Mouse (Mus musculus): Measurements from ENCODE around the gene Agap1. TPM values are rescaled to one million over a fixed set of nuclear protein-coding genes. Genes with fewer than 3 reads are reported as not detected.
A peak's percentile ranks its signal among the peaks of the same experiment; 100 is the strongest.

Agap1 gene
- polyA plus RNA-seq, 1 experiment from 2014 or later: 74.8 TPM

DNA sequence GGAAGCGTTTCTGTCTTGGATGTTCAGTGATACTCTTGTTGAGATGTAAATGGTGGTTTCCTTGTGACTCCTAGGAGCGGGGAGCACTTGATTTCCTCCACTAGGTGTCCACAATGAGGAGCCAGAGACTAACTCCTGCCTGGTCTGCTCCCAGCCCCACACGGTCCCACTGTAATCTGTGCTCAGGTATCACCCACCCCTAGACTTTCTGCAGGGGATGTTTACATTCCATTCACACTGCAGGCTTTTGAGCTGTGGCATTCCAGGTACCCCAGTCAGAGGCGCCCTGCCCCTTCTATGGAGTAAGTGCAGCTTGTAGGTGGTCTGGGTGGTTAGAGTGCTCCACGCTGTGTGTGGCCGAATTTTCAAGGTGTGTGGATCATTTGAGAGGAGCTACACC is 218.5 kb downstream of the Agap1 start:
- H3K27ac ChIP-seq: no peak overlapping the region
- H3K27me3 ChIP-seq: no peaks in the 10 kb centered on the region
- no peak for ATAC-seq (ENCODE audit: low FRiP score)
- H3K4me1 ChIP-seq: peaks cover 45% of the 10 kb centered on the region
- H3K4me3 ChIP-seq: no peak overlapping the region
- WGBS: 87% methylated on average over 6 of the region's 6 CpGs
- no peak overlapping the region for H3K4me2 ChIP-seq (replicated peaks)
- peaks cover 27% of the 10 kb centered on the region for H3K36me3 ChIP-seq
- H3K9me3 ChIP-seq (replicated peaks): no peaks in the 10 kb centered on the region
- H3K9ac ChIP-seq: no peak overlapping the region

DNA sequence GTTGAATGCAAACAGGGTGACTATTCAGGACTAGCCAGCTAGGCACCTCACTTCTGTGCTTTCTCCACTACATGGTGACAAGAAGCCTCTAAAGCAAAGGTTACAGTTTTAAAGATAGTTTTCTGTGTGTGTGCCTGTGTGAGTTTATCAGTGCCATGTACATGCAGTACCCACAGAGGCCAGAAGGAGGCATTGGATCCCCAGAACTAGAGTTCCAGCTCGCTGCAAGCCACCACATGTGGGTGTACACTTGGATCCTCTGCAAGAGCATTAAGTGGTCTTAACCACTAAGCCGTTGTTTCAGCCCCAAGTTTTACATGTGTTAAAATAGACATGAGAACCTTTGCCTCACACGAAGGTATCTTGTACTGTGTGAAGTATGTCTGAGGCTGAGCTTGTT is 219.1 kb downstream of the Agap1 start:
- Histone ChIP-seq H3K9me3 (replicated peaks) (no peaks in the 10 kb centered on the region), H3K9ac (no peak overlapping the region), H3K36me3 (peaks cover 27% of the 10 kb centered on the region), H3K4me2 (replicated peaks) (no peak overlapping the region), H3K4me3 (no peak overlapping the region), H3K27me3 (no peaks in the 10 kb centered on the region), H3K4me1 (peaks cover 41% of the 10 kb centered on the region), H3K27ac (no peak overlapping the region)
- ATAC-seq (ENCODE audit: low FRiP score): no peak
- 97% methylated on average over 3 of the region's 3 CpGs for WGBS

DNA sequence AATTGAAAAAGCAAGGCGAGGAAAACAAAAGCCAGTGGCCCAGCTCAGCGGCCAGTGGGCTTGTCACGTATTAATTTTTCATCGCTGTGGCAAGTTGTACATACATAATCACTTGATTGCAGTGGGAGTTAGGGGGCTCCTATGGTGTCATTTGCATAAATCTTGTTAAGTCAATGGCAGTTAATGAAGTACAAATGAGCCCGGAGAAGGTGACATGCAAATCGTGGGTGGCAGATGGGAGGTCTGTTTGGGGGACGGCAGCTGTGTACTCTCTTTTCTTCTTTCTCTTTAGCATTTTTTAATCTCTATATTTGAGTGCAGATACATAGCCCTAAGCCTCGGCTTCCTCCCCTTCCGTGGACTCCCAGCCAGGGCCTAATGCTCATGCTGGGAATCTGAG is 220.1 kb downstream of the Agap1 start:
- 46% methylated on average over 9 of the region's 9 CpGs for WGBS
- peak overlapping the region; percentile 53; the same call in 1 of the 2 replicates for H3K27ac ChIP-seq
- H3K36me3 ChIP-seq: peaks cover 26% of the 10 kb centered on the region
- H3K4me1 ChIP-seq: peaks cover 35% of the 10 kb centered on the region
- no peak overlapping the region for H3K4me3 ChIP-seq
- H3K9ac ChIP-seq: no peak overlapping the region
- H3K27me3 ChIP-seq: no peaks in the 10 kb centered on the region
- H3K9me3 ChIP-seq (replicated peaks): no peaks in the 10 kb centered on the region
- H3K4me2 ChIP-seq (replicated peaks): no peak overlapping the region
- peak; percentile 44; the same call in 1 of the 2 replicates for ATAC-seq (ENCODE audit: low FRiP score)

DNA sequence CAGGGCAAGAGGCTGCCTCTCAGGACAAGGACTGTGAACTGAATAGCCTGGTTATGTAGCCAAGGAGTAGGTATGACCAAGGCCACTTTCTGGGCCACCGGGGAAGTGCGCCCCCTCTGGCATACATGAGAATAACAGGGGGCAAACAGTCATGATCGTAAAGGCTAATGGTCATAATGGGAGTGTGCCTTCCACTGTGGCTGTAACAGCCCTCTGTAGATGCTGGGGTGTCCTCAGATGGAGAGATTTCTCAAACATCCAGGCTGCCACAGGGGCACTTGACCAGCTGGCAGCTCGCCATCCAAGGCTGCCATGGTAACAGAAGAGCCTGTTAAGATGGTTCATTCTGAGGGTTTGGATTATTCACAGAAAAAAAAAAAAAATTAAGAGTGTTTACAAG is 221.8 kb downstream of the Agap1 start:
- no peak overlapping the region for H3K4me3 ChIP-seq
- ATAC-seq (ENCODE audit: low FRiP score): no peak
- no peak overlapping the region for H3K4me2 ChIP-seq (replicated peaks)
- H3K9me3 ChIP-seq (replicated peaks): no peaks in the 10 kb centered on the region
- peaks cover 22% of the 10 kb centered on the region for H3K4me1 ChIP-seq
- no peaks in the 10 kb centered on the region for H3K27me3 ChIP-seq
- WGBS: 71% methylated on average over 4 of the region's 4 CpGs
- no peak overlapping the region for H3K9ac ChIP-seq
- H3K36me3 ChIP-seq: peaks cover 23% of the 10 kb centered on the region
- no peak overlapping the region for H3K27ac ChIP-seq

DNA sequence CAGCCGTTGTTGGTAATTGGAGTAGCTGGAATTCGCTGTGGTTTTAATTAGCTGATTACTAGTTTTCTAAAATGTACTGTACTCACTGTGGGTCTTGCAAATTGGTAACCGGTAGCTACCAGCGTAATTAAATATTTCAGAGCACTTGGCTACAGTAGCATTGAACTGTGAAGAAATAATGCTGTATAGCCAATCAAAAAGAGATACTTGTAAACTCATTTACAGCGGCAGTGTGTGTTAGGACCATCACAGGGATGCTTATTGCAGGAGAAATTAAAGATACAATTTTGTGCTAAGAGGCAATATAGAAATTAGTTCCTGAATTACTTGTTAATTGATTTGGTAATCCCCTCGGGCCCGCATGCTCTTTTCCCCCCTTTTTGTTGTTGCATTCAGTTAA is 226.1 kb downstream of the Agap1 start:
- WGBS: 83% methylated on average over 7 of the region's 7 CpGs
- Histone ChIP-seq H3K27me3 (no peaks in the 10 kb centered on the region), H3K9me3 (replicated peaks) (0 out of 2 replicates have a peak, but pooled peaks cover 4% of the 10 kb centered on the region), H3K36me3 (peaks cover 22% of the 10 kb centered on the region), H3K4me3 (no peak overlapping the region), H3K4me2 (replicated peaks) (no peak overlapping the region), H3K9ac (no peak overlapping the region), H3K27ac (no peak overlapping the region), H3K4me1 (peaks cover 6% of the 10 kb centered on the region; the same call in 1 of the 2 replicates)
- ATAC-seq (ENCODE audit: low FRiP score): no peak

DNA sequence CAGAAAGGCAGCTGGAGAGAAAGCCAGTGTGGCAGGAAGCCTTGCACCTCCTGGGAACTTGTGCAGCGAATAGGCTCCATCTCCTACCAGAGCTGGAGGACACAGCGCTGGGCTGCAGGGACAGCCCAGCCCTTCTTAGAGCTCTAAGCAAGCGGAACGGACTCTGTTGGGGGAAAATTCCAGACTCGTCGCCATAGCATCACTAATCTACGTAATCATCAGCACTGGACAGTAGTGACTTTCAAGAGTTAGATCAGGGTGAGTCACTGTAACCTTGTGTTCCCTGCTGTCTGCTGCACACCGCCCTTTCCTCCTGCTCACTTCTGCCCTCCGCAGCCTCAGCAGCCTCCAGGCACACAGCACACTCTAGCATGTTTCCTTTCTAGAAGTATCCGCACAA is 234.3 kb downstream of the Agap1 start:
- Histone ChIP-seq H3K4me3 (no peak overlapping the region), H3K4me1 (peaks cover 42% of the 10 kb centered on the region), H3K9ac (no peak overlapping the region), H3K27ac (peak overlapping the region; percentile 52; the same call in 1 of the 2 replicates), H3K36me3 (peaks cover 23% of the 10 kb centered on the region), H3K9me3 (replicated peaks) (peaks cover 8% of the 10 kb centered on the region; the same call in 1 of the 2 replicates), H3K27me3 (0 out of 2 replicates have a peak, but pooled peaks cover 7% of the 10 kb centered on the region), H3K4me2 (replicated peaks) (no peak overlapping the region)
- peak; percentile 66; the same call in 1 of the 2 replicates for ATAC-seq (ENCODE audit: low FRiP score)
- 39% methylated on average over 10 of the region's 10 CpGs for WGBS

DNA sequence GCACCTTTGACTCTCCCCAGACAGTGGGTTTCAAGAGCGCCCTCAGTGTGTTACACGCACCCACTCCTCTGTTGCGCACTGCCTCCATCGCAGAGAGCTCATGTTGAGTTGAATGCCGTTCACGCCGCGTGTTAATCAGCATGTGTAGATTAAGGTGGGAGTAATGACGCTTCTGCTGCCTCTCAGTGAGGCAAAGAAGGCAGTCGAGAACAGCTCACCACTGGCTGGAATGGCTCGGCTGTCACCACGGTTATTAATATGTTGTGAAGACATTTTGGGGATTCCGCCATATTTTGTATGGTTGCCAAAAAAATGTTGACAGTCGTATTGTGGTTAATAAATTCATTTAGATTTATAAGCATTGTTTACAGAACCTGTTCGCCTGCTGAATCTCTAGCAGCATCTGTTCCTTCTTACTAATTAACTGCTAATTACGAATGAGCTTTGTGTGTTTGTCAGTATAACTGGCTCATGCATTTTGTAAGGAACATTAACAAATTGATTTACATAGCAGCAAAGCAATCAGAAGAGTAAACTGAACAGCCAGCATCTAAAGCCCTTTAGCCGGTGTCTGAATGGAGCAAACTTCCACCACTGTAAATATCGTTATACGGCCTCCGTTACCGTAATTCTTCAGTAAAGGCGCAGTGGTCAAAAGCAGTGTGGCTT is 235.1 kb downstream of the Agap1 start:
- H3K4me2 ChIP-seq (replicated peaks): no peak overlapping the region
- H3K27me3 ChIP-seq: 0 out of 2 replicates have a peak, but pooled peaks cover 7% of the 10 kb centered on the region
- peak overlapping the region; percentile 52; the same call in 1 of the 2 replicates for H3K27ac ChIP-seq
- ATAC-seq (ENCODE audit: low FRiP score): peak; percentile 41
- H3K4me3 ChIP-seq: no peak overlapping the region
- peaks cover 42% of the 10 kb centered on the region for H3K4me1 ChIP-seq
- H3K9ac ChIP-seq: no peak overlapping the region
- H3K36me3 ChIP-seq: peaks cover 17% of the 10 kb centered on the region
- WGBS: 80% methylated on average over 22 of the region's 22 CpGs
- H3K9me3 ChIP-seq (replicated peaks): peaks cover 8% of the 10 kb centered on the region; the same call in 1 of the 2 replicates

DNA sequence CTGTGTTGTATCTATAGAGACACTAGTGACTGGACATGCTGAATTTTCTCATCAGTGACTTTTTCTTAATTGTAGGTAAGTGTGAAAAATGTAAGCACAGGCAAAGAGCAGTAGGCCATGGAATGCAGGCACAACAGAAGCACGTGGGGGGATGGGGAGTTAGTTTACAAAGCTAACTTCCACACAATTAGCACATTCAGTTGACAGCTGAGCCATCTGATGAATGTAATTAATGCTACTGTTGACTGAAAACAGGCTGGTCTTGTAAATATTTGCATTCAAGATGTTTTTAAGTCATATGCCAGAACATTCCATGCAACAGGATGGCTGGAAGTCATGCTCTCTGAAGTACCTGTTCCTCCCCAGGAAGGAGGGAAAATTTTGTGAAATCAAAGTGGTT is 236.5 kb downstream of the Agap1 start:
- no peak overlapping the region for H3K4me3 ChIP-seq
- H3K27ac ChIP-seq: no peak overlapping the region
- no peak for ATAC-seq (ENCODE audit: low FRiP score)
- WGBS: 45% methylated on average over 1 of the region's 1 CpGs
- H3K4me1 ChIP-seq: peaks cover 42% of the 10 kb centered on the region
- no peak overlapping the region for H3K9ac ChIP-seq
- H3K9me3 ChIP-seq (replicated peaks): no peaks in the 10 kb centered on the region
- H3K27me3 ChIP-seq: peaks cover 15% of the 10 kb centered on the region
- no peak overlapping the region for H3K4me2 ChIP-seq (replicated peaks)
- peaks cover 8% of the 10 kb centered on the region for H3K36me3 ChIP-seq

DNA sequence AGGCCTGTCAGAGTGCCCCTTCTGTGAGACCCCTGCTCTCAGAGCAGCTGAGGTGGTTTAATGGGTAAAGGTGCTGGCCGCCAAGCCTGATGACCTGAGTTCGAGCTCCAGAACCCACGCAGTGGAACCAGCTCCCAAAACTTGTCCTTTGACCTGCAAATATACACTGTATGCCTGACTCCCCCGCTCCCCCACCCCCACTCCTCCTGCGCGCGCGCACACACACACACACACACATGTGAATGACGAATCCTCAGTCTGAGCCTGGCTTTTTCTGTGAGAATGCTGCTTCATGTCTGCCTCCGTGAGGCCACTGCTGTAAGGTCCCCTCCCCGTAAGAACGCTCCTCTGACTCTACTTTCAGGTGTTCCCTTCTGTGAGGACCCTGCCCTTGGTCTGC is 237.8 kb downstream of the Agap1 start:
- ATAC-seq (ENCODE audit: low FRiP score): no peak
- H3K4me2 ChIP-seq (replicated peaks): no peak overlapping the region
- H3K9me3 ChIP-seq (replicated peaks): no peaks in the 10 kb centered on the region
- 93% methylated on average over 12 of the region's 12 CpGs for WGBS
- peaks cover 41% of the 10 kb centered on the region for H3K4me1 ChIP-seq
- no peak overlapping the region for H3K9ac ChIP-seq
- peaks cover 6% of the 10 kb centered on the region; the same call in 1 of the 2 replicates for H3K36me3 ChIP-seq
- no peak overlapping the region for H3K27ac ChIP-seq
- peaks cover 21% of the 10 kb centered on the region for H3K27me3 ChIP-seq
- no peak overlapping the region for H3K4me3 ChIP-seq

DNA sequence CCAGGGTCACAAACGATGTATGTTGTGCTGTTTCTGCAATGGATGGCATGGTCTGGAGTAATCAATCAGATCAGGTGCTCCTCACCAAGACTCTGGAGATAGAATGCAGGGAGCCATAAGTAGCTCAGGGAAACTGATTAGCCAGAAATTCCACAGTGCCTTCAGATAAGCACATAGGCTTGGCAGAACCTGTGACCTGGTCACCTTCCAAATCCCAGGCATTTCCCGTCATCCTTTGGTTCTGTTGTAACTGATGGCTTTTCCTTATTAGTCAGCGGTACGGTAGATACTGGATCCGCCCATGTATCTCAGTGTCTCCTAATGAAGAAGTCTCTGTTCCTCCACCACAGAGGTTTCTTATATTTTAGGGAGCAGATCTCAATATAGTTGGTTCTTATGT is 240.3 kb downstream of the Agap1 start:
- Histone ChIP-seq H3K36me3 (peaks cover 10% of the 10 kb centered on the region), H3K4me3 (no peak overlapping the region), H3K4me1 (peaks cover 26% of the 10 kb centered on the region), H3K9me3 (replicated peaks) (no peaks in the 10 kb centered on the region), H3K9ac (no peak overlapping the region), H3K4me2 (replicated peaks) (no peak overlapping the region), H3K27ac (no peak overlapping the region), H3K27me3 (peaks cover 28% of the 10 kb centered on the region)
- 98% methylated on average over 5 of the region's 5 CpGs for WGBS
- no peak for ATAC-seq (ENCODE audit: low FRiP score)

DNA sequence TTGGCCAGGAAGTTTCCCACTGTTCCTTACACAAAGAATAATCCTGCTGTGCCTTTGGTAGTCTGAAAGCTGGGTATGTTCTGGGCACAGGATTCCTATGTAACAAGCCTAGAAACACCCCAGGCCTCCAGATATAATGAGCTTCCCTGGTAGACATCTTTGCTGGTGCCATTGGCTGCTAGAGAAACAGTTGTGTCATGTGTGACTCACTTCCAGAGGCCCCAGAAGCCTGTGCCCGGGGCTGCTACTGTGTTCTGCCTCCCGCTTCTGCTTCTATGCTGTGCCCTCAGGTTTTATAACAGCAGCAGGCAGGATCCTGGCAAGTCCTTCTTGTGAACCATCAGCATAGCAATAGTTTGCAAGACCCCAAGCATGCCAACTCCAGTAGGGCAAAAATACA is 242.6 kb downstream of the Agap1 start:
- Histone ChIP-seq H3K9me3 (replicated peaks) (no peaks in the 10 kb centered on the region), H3K27ac (no peak overlapping the region), H3K9ac (no peak overlapping the region), H3K4me2 (replicated peaks) (no peak overlapping the region), H3K36me3 (peaks cover 13% of the 10 kb centered on the region), H3K27me3 (peaks cover 42% of the 10 kb centered on the region), H3K4me1 (peaks cover 28% of the 10 kb centered on the region), H3K4me3 (no peak overlapping the region)
- ATAC-seq (ENCODE audit: low FRiP score): no peak
- 84% methylated on average over 2 of the region's 2 CpGs for WGBS

DNA sequence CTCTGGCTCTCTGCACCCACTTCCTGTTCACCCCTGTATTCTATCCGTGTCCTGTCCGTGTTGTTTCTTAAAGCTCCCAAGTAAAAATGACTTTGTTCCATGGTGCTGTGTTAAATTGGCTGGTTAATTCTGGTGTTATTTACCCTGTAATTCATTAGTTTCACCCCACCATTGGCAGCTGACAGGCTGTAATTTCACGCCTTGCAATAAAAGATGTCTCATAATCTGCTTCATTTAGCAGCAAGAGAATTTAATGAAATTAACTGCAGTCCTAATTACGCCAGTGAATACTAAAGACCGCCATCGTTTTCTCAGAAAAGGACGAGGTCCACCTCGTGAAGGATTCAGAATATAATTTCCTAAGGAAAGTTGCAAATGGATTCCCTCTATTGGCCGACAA is 245.6 kb downstream of the Agap1 start:
- Histone ChIP-seq H3K4me3 (no peak overlapping the region), H3K4me1 (peaks cover 47% of the 10 kb centered on the region), H3K36me3 (peaks cover 13% of the 10 kb centered on the region), H3K27ac (no peak overlapping the region), H3K9me3 (replicated peaks) (no peaks in the 10 kb centered on the region), H3K4me2 (replicated peaks) (no peak overlapping the region), H3K27me3 (peaks cover 41% of the 10 kb centered on the region), H3K9ac (no peak overlapping the region)
- WGBS: 54% methylated on average over 9 of the region's 9 CpGs
- ATAC-seq (ENCODE audit: low FRiP score): no peak

DNA sequence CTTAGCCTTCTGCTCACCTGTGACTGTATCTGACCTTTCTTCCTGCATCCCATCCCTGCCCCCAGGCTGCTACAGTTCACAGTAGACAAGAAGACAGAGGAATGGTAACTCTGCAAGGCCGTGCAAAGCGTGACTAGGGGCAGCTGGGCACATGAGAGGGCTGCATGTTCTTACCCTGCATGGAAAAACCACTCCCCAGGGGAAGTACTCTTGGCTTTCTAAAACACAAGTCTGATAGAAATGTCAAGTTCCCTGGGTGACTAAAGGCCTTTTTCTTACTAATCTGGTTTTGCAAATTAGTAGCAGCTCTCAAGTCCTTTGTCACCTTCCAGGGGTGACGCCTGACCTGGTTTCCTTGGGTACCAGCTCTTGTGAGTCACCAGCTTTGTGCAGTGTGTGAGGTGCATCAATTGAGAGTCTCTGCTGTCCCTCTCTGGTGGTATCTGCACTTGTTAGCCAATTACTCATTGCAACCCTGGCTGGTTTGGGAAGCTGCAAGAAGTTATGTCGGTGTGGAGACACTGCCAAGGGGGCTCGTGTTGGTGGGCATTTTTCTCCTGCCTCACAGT is 246.6 kb downstream of the Agap1 start:
- peaks cover 53% of the 10 kb centered on the region for H3K4me1 ChIP-seq
- H3K9me3 ChIP-seq (replicated peaks): no peaks in the 10 kb centered on the region
- WGBS: 78% methylated on average over 5 of the region's 5 CpGs
- H3K27ac ChIP-seq: 0 out of 2 replicates have a peak overlapping the region, but pooled peaks have one; percentile 30
- no peak for ATAC-seq (ENCODE audit: low FRiP score)
- no peak overlapping the region for H3K4me2 ChIP-seq (replicated peaks)
- peaks cover 43% of the 10 kb centered on the region for H3K27me3 ChIP-seq
- peaks cover 14% of the 10 kb centered on the region for H3K36me3 ChIP-seq
- no peak overlapping the region for H3K9ac ChIP-seq
- no peak overlapping the region for H3K4me3 ChIP-seq

All from hindbrain, embryonic 12.5 days (tissue).